Mouse (Mus musculus) CH12.LX (cell line): ENCODE measurements at regions not wholly inside any gene's neighbourhood (a gene's known extent, or its start where the extent isn't known, plus 50 kb on each side); places are given as distances from the start of the nearest gene placed in this dataset.

Experiments
- DNase-seq: peaks from one replicate; pipeline ENCODE4 v3.0.0-alpha.2; 2013; ENCODE audit errors: extremely low read depth
- H3K27ac ChIP-seq: 2 replicates; pipeline ENCODE4 v1.5.1; 2012; ENCODE audit warnings: low read depth, mild to moderate bottlenecking, control low read depth, moderate library complexity; ENCODE audit not compliant: insufficient read depth
- H3K27me3 ChIP-seq: replicated peaks from 2 replicates; pipeline ENCODE3; 2012; ENCODE audit warnings: inconsistent platforms
- H3K36me3 ChIP-seq, 2 experiments: replicated peaks in 1 of 2; 2 replicates each; pipeline versions ENCODE3 to v1.6.1; 2012; ENCODE audit warnings: inconsistent platforms in 1 of 2, low read length in 1 of 2, mild to moderate bottlenecking in 1 of 2, mixed read lengths in 1 of 2, moderate library complexity in 1 of 2; ENCODE audit not compliant: control insufficient read depth in 1 of 2, insufficient read depth in 1 of 2
- H3K4me1 ChIP-seq, 2 experiments: 2 replicates each; pipeline ENCODE4 v1.6.1; 2012; ENCODE audit warnings: inconsistent platforms in 1 of 2, moderate library complexity in 1 of 2; ENCODE audit not compliant: insufficient read depth in 2 of 2, control insufficient read depth in 1 of 2
- H3K4me2 ChIP-seq: 2 replicates; pipeline ENCODE4 v1.6.1; 2012; ENCODE audit warnings: low read depth, mild to moderate bottlenecking, control low read depth; ENCODE audit not compliant: poor library complexity, insufficient read depth, severe bottlenecking
- H3K4me3 ChIP-seq, 3 experiments: fragments of 150-350 bp in 1 of 3; sonication (generic) in 1 of 3; replicated peaks in 1 of 3; 2 replicates each; pipeline versions ENCODE3 to v1.5.1; 2011 to 2012; ENCODE audit warnings: low read depth in 2 of 3, low read length in 2 of 3, mild to moderate bottlenecking in 2 of 3, moderate library complexity in 2 of 3, control low read depth in 1 of 3, improper control_type of control experiment in 1 of 3, inconsistent platforms in 1 of 3, mixed read lengths in 1 of 3; ENCODE audit not compliant: poor library complexity in 1 of 3
- H3K79me2 ChIP-seq: replicated peaks from 2 replicates; pipeline ENCODE4 v1.6.1; 2012; ENCODE audit warnings: mild to moderate bottlenecking, moderate library complexity; ENCODE audit not compliant: control insufficient read depth, poor library complexity, insufficient read depth, severe bottlenecking; ENCODE audit errors: extremely low read depth
- H3K9ac ChIP-seq: 2 replicates; pipeline ENCODE4 v1.6.1; 2012; ENCODE audit warnings: low read depth, mild to moderate bottlenecking, control low read depth, moderate library complexity; ENCODE audit not compliant: insufficient read depth
- H3K9me3 ChIP-seq: replicated peaks from 2 replicates; pipeline ENCODE3; 2012; ENCODE audit warnings: low read length, inconsistent platforms, mixed read lengths
- BHLHE40 ChIP-seq: IDR thresholded peaks from 2 replicates; pipeline ENCODE4 v1.6.1; 2011; ENCODE audit warnings: mild to moderate bottlenecking, low read depth, low read length, improper control_type of control experiment
- CHD1 ChIP-seq: IDR thresholded peaks from 2 replicates; pipeline ENCODE4 v1.6.1; 2012; ENCODE audit warnings: low read depth, low read length, improper control_type of control experiment, inconsistent platforms
- CHD2 ChIP-seq: IDR thresholded peaks from 2 replicates; pipeline ENCODE4 v1.6.1; 2011; ENCODE audit warnings: low read length, improper control_type of control experiment
- CTCF ChIP-seq, 2 experiments: IDR thresholded peaks in 1 of 2; conservative IDR thresholded peaks in 1 of 2; 2 replicates each; pipeline ENCODE4 v1.5.1; 2011 to 2012; ENCODE audit warnings: low read depth in 2 of 2, low read length in 2 of 2, improper control_type of control experiment in 1 of 2, inconsistent platforms in 1 of 2, mild to moderate bottlenecking in 1 of 2, moderate library complexity in 1 of 2
- ELF1 ChIP-seq: IDR thresholded peaks from 2 replicates; pipeline ENCODE4 v1.6.1; 2014; ENCODE audit warnings: low read depth, mild to moderate bottlenecking, inconsistent platforms, low read length, improper control_type of control experiment
- ETS1 ChIP-seq: conservative IDR thresholded peaks from 2 replicates; pipeline ENCODE4 v1.6.1; 2012; ENCODE audit warnings: low read depth, mild to moderate bottlenecking, inconsistent platforms, low read length, improper control_type of control experiment, moderate library complexity
- GABPA ChIP-seq: IDR thresholded peaks from 2 replicates; pipeline ENCODE4 v1.6.1; 2012; ENCODE audit warnings: low read depth, low read length, improper control_type of control experiment, inconsistent platforms; ENCODE audit not compliant: insufficient replicate concordance
- HCFC1 ChIP-seq: IDR thresholded peaks from 2 replicates; pipeline ENCODE4 v1.6.1; 2012; ENCODE audit warnings: low read depth, mild to moderate bottlenecking, inconsistent platforms, low read length, improper control_type of control experiment
- IRF4 ChIP-seq: IDR thresholded peaks from 2 replicates; pipeline ENCODE4 v1.6.1; 2014; ENCODE audit warnings: low read depth, mild to moderate bottlenecking, inconsistent platforms, low read length, improper control_type of control experiment
- MAX ChIP-seq: IDR thresholded peaks from 2 replicates; pipeline ENCODE4 v1.6.1; 2011; ENCODE audit warnings: low read length, improper control_type of control experiment
- MAZ ChIP-seq: IDR thresholded peaks from 2 replicates; pipeline ENCODE4 v1.6.1; 2012; ENCODE audit warnings: low read depth, mild to moderate bottlenecking, inconsistent platforms, low read length, improper control_type of control experiment, moderate library complexity
- MEF2A ChIP-seq: IDR thresholded peaks from 2 replicates; pipeline ENCODE4 v1.6.1; 2014; ENCODE audit warnings: low read depth, mild to moderate bottlenecking, inconsistent platforms, low read length, improper control_type of control experiment, borderline replicate concordance
- MXI1 ChIP-seq: IDR thresholded peaks from 2 replicates; pipeline ENCODE4 v1.6.1; 2011; ENCODE audit warnings: mild to moderate bottlenecking, low read depth, low read length, improper control_type of control experiment
- MYC ChIP-seq: IDR thresholded peaks from 2 replicates; pipeline ENCODE4 v1.6.1; 2011; ENCODE audit warnings: low read depth, mild to moderate bottlenecking, improper control_type of control experiment, low read length
- NELFE ChIP-seq: IDR thresholded peaks from 2 replicates; pipeline ENCODE4 v1.6.1; 2011; ENCODE audit warnings: low read depth, low read length, improper control_type of control experiment
- PAX5 ChIP-seq: IDR thresholded peaks from 2 replicates; pipeline ENCODE4 v1.6.1; 2012; ENCODE audit warnings: low read length, inconsistent platforms, mixed read lengths
- RAD21 ChIP-seq: IDR thresholded peaks from 2 replicates; pipeline ENCODE4 v1.6.1; 2011; ENCODE audit warnings: low read depth, mild to moderate bottlenecking, low read length, improper control_type of control experiment, moderate library complexity
- RCOR1 ChIP-seq: conservative IDR thresholded peaks from 2 replicates; pipeline ENCODE4 v1.6.1; 2012; ENCODE audit warnings: low read depth, mild to moderate bottlenecking, inconsistent platforms, low read length, improper control_type of control experiment
- SIN3A ChIP-seq: IDR thresholded peaks from 2 replicates; pipeline ENCODE4 v1.6.1; 2012; ENCODE audit warnings: low read length, improper control_type of control experiment, inconsistent platforms
- SMC3 ChIP-seq: IDR thresholded peaks from 2 replicates; pipeline ENCODE4 v1.6.1; 2011; ENCODE audit warnings: low read depth, low read length, improper control_type of control experiment
- TCF12 ChIP-seq: IDR thresholded peaks from 2 replicates; pipeline ENCODE4 v1.6.1; 2014; ENCODE audit warnings: low read depth, mild to moderate bottlenecking, inconsistent platforms, low read length, improper control_type of control experiment
- UBTF ChIP-seq: IDR thresholded peaks from 2 replicates; pipeline ENCODE4 v1.6.1; 2012; ENCODE audit warnings: low read depth, mild to moderate bottlenecking, inconsistent platforms, low read length, improper control_type of control experiment, moderate library complexity
- USF1 ChIP-seq: IDR thresholded peaks from 2 replicates; pipeline ENCODE4 v1.6.1; 2014; ENCODE audit warnings: low read depth, mild to moderate bottlenecking, inconsistent platforms, low read length, improper control_type of control experiment
- ZNF384 ChIP-seq: IDR thresholded peaks from 2 replicates; pipeline ENCODE4 v1.6.1; 2012; ENCODE audit warnings: low read depth, low read length, improper control_type of control experiment, inconsistent platforms
- dilution Hi-C: fragments of 300-500 bp; cut with MboI; formaldehyde crosslinking; loops from 2 replicates; pipeline ENCODE4 v1.14.3; 2020; ENCODE audit warnings: low sequenced_read_pairs; ENCODE audit not compliant: extremely low pct_unique_long_range_greater_than_20kb, extremely low pct_ligation_motif_present
- in situ Hi-C: fragments of 300-500 bp; cut with MboI; formaldehyde crosslinking; loops from 3 replicates; pipeline ENCODE4 v1.14.3; 2019; ENCODE audit warnings: low sequenced_read_pairs, low pct_ligation_motif_present, low pct_unique_long_range_greater_than_20kb, mixed read lengths

GRCm38 (mm10) chr3:121892675-121893074 is 59.7 kb upstream of the Arhgap29 start:
- H3K9me3 ChIP-seq, result no peaks in the 10 kb centered on the region
- no peaks in the 10 kb centered on the region for H3K79me2 ChIP-seq
- H3K4me3 ChIP-seq, result no peak overlapping the region
- H3K27ac ChIP-seq, result no peak overlapping the region
- TF ChIP-seq BHLHE40 (no peak), ZNF384 (no peak), RCOR1 (no peak), MXI1 (no peak), IRF4 (no peak), SIN3A (no peak), ETS1 (no peak), CTCF (conservative IDR thresholded peaks at IDR 0.05 in 1 of 2, IDR thresholded peaks at IDR 0.05 in 1 of 2; ENCODE audit: low read depth in 2 of 2, low read length in 2 of 2) (no peak), ELF1 (no peak), GABPA (no peak), HCFC1 (no peak), TCF12 (no peak), MEF2A (no peak)
- no peak overlapping the region for H3K4me2 ChIP-seq
- H3K4me1 ChIP-seq, result peaks cover 0 to 9% of the 10 kb centered on the region in 2 experiments; a peak in 2 of 4 replicates
- no peak overlapping the region for H3K9ac ChIP-seq
- dilution Hi-C loops, result no loop called here
- no peaks in the 10 kb centered on the region for H3K36me3 ChIP-seq
- in situ Hi-C loops, result loop anchor here (25.0 kb wide), 1 partner anchor 745 kb away; no protein-coding TSS in a partner anchor
- H3K27me3 ChIP-seq, result no peaks in the 10 kb centered on the region
- DNase-seq, result no peak

- DNase-seq, result no peak
- H3K4me1 ChIP-seq, result peaks cover 0 to 9% of the 10 kb centered on the region in 2 experiments; a peak in 2 of 4 replicates
- H3K4me2 ChIP-seq, result peak overlapping the region; percentile 99; the same call in 1 of the 2 replicates
- H3K79me2 ChIP-seq, result no peaks in the 10 kb centered on the region
- TF ChIP-seq MAX, result no peak
- TF ChIP-seq SMC3, result no peak
- TF ChIP-seq NELFE, result no peak
- no peak for TF ChIP-seq RAD21
- TF ChIP-seq PAX5, result no peak
- TF ChIP-seq UBTF, result no peak
- no peak for TF ChIP-seq GABPA
- TF ChIP-seq CHD2, result no peak
- no peak for TF ChIP-seq USF1
- no peak for TF ChIP-seq CTCF (conservative IDR thresholded peaks at IDR 0.05 in 1 of 2, IDR thresholded peaks at IDR 0.05 in 1 of 2; ENCODE audit: low read depth in 2 of 2, low read length in 2 of 2)
- no peak for TF ChIP-seq MAZ
- TF ChIP-seq MXI1, result no peak
- no peak for TF ChIP-seq MYC
- TF ChIP-seq ELF1, result no peak
- no peak for TF ChIP-seq TCF12
- no peak for TF ChIP-seq CHD1
- dilution Hi-C loops, result no loop called here
- H3K9ac ChIP-seq, result no peak overlapping the region
- no peaks in the 10 kb centered on the region for H3K36me3 ChIP-seq
- no peak overlapping the region for H3K27ac ChIP-seq
- no peaks in the 10 kb centered on the region for H3K27me3 ChIP-seq
- H3K4me3 ChIP-seq, result no peak overlapping the region
- in situ Hi-C loops, result loop anchor here (25.0 kb wide), 1 partner anchor 746 kb away; no protein-coding TSS in a partner anchor
- H3K9me3 ChIP-seq, result no peaks in the 10 kb centered on the region
These were observed 61.0 kb upstream of the Arhgap29 start for GRCm38 (mm10) chr3:121891338-121891737.
